29 mouse cellular contexts compared by ENCODE assay signal in genomic region chr17:8775571-8776161, GRCm38 (mm10).
DNase-seq lines count a peak whose midpoint lies in the region; ATAC-seq and TF ChIP-seq lines count a peak whose summit lies in the region.
"Had no signal": no experiment of that assay in that cellular context is flagged by ENCODE, and none has a peak within 500 bp of the region (broad histone marks: within the 10 kb centered on the region; RNA-seq: fewer than 3 reads in every experiment).

No protein-coding gene starts in this region.

- H3K4me1 ChIP-seq in forebrain, postnatal 0 days (ENCODE audit: insufficient read depth): no peaks in the 10 kb centered on the region
- no peaks in the 10 kb centered on the region for H3K4me1 ChIP-seq in forebrain, embryonic 14.5 days (ENCODE audit: control insufficient read depth, insufficient read depth, low read length)
- H3K4me1 ChIP-seq in limb, embryonic 11.5 days (ENCODE audit: control insufficient read depth, insufficient read depth, low read length): no peaks in the 10 kb centered on the region
- H3K4me1 ChIP-seq in limb, embryonic 10.5 days: no peaks in the 10 kb centered on the region
- H3K4me1 ChIP-seq: embryonic facial prominence, embryonic 13.5 days; forebrain, embryonic 10.5 days; heart, embryonic 12.5 days; intestine, embryonic 15.5 days; limb, embryonic 13.5 days; lung, embryonic 15.5 days; midbrain, embryonic 10.5 days; neural tube, embryonic 12.5 days had no signal

- TF ChIP-seq CTCF in forebrain, postnatal 0 days (IDR thresholded peaks at IDR 0.05; ENCODE audit: low read depth): no peak

- no peaks in the 10 kb centered on the region for H3K27me3 ChIP-seq in forebrain, postnatal 0 days (ENCODE audit: insufficient read depth, low read length)
- H3K27me3 ChIP-seq in forebrain, embryonic 14.5 days (replicated peaks; ENCODE audit: control insufficient read depth, insufficient read depth, low read length): no peaks in the 10 kb centered on the region
- H3K27me3 ChIP-seq in limb, embryonic 11.5 days (ENCODE audit: control insufficient read depth, insufficient read depth, low read length): no peaks in the 10 kb centered on the region
- H3K27me3 ChIP-seq in limb, embryonic 10.5 days (ENCODE audit: low read depth, poor library complexity, severe bottlenecking): no peaks in the 10 kb centered on the region
- H3K27me3 ChIP-seq: embryonic facial prominence, embryonic 13.5 days; intestine, embryonic 15.5 days; limb, embryonic 13.5 days; lung, embryonic 15.5 days; neural tube, embryonic 12.5 days had no signal

- no peaks in the 10 kb centered on the region for H3K9me3 ChIP-seq in forebrain, postnatal 0 days (ENCODE audit: low read length)
- no peaks in the 10 kb centered on the region for H3K9me3 ChIP-seq in forebrain, embryonic 14.5 days (replicated peaks; ENCODE audit: control insufficient read depth, low read length)
- H3K9me3 ChIP-seq in limb, embryonic 11.5 days (ENCODE audit: control insufficient read depth, low read length): no peaks in the 10 kb centered on the region
- H3K9me3 ChIP-seq in limb, embryonic 10.5 days (replicated peaks): no peaks in the 10 kb centered on the region
- H3K9me3 ChIP-seq: embryonic facial prominence, embryonic 13.5 days; forebrain, embryonic 10.5 days; heart, embryonic 12.5 days; intestine, embryonic 15.5 days; limb, embryonic 13.5 days; lung, embryonic 15.5 days; midbrain, embryonic 10.5 days; neural tube, embryonic 12.5 days had no signal

- no peak overlapping the region for H3K9ac ChIP-seq in forebrain, postnatal 0 days
- no peak overlapping the region for H3K9ac ChIP-seq in forebrain, embryonic 14.5 days (ENCODE audit: low read length)
- H3K9ac ChIP-seq in limb, embryonic 11.5 days (ENCODE audit: low read length): no peak overlapping the region
- H3K9ac ChIP-seq: embryonic facial prominence, embryonic 13.5 days; heart, embryonic 12.5 days; intestine, embryonic 15.5 days; limb, embryonic 13.5 days; lung, embryonic 15.5 days; neural tube, embryonic 12.5 days had no signal

- 0 out of 2 replicates have a peak, but pooled peaks have one; percentile 31 for ATAC-seq in cerebellum, adult (ENCODE audit: insufficient number of reproducible peaks, low FRiP score, low TSS enrichment)
- peak; percentile 10; the same call in 1 of the 2 replicates for ATAC-seq in forebrain, postnatal 0 days
- ATAC-seq in forebrain, embryonic 14.5 days: no peak
- ATAC-seq in limb, embryonic 11.5 days (ENCODE audit: insufficient number of reproducible peaks, low FRiP score, low TSS enrichment, low read depth): 0 out of 2 replicates have a peak, but pooled peaks have one; percentile 21
- ATAC-seq: hindbrain, embryonic 16.5 days; intestine, embryonic 15.5 days had no signal

- H3K4me3 ChIP-seq in forebrain, postnatal 0 days (ENCODE audit: low read depth, low read length): no peak overlapping the region
- H3K4me3 ChIP-seq in forebrain, embryonic 14.5 days (ENCODE audit: low read depth, low read length): no peak overlapping the region
- H3K4me3 ChIP-seq in limb, embryonic 11.5 days (ENCODE audit: low read depth, low read length): no peak overlapping the region
- H3K4me3 ChIP-seq in limb, embryonic 10.5 days: no peak overlapping the region
- H3K4me3 ChIP-seq: embryonic facial prominence, embryonic 13.5 days; forebrain, embryonic 10.5 days; heart, embryonic 12.5 days; intestine, embryonic 15.5 days; limb, embryonic 13.5 days; lung, embryonic 15.5 days; midbrain, embryonic 10.5 days; myocyte; neural tube, embryonic 12.5 days had no signal

- no peaks in the 10 kb centered on the region for H3K36me3 ChIP-seq in forebrain, postnatal 0 days (ENCODE audit: insufficient read depth)
- no peaks in the 10 kb centered on the region for H3K36me3 ChIP-seq in forebrain, embryonic 14.5 days (ENCODE audit: control insufficient read depth, insufficient read depth, low read length)
- H3K36me3 ChIP-seq in limb, embryonic 11.5 days (ENCODE audit: control insufficient read depth, insufficient read depth, low read length): no peaks in the 10 kb centered on the region
- H3K36me3 ChIP-seq in limb, embryonic 10.5 days: no peaks in the 10 kb centered on the region
- H3K36me3 ChIP-seq: embryonic facial prominence, embryonic 13.5 days; forebrain, embryonic 10.5 days; heart, embryonic 12.5 days; intestine, embryonic 15.5 days; limb, embryonic 13.5 days; lung, embryonic 15.5 days; midbrain, embryonic 10.5 days; neural tube, embryonic 12.5 days had no signal

- peak overlapping the region; percentile 45 for H3K27ac ChIP-seq in forebrain, postnatal 0 days (ENCODE audit: low read depth, low read length)
- H3K27ac ChIP-seq in forebrain, embryonic 14.5 days (ENCODE audit: low read depth, low read length): no peak overlapping the region
- H3K27ac ChIP-seq in limb, embryonic 11.5 days (replicated peaks; ENCODE audit: low read depth, low read length): no peak overlapping the region
- H3K27ac ChIP-seq in limb, embryonic 10.5 days: no peak overlapping the region
- H3K27ac ChIP-seq: embryonic facial prominence, embryonic 13.5 days; forebrain, embryonic 10.5 days; intestine, embryonic 15.5 days; limb, embryonic 13.5 days; lung, embryonic 15.5 days; midbrain, embryonic 10.5 days; neural tube, embryonic 12.5 days had no signal

- WGBS in forebrain, postnatal 0 days: 76% methylated on average over 11 of the region's 11 CpGs
- 82% methylated on average over 11 of the region's 11 CpGs for WGBS in forebrain, embryonic 14.5 days
- 83% methylated on average over 11 of the region's 11 CpGs for WGBS in limb, embryonic 11.5 days
- WGBS in limb, embryonic 10.5 days: 83% methylated on average over 11 of the region's 11 CpGs

- no peak for DNase-seq in cerebellum, adult 8-10 months
- no peak for DNase-seq in forebrain, postnatal 0 days
- no peak for DNase-seq in forebrain, embryonic 14.5 days (ENCODE audit: low spot score)
- no peak for DNase-seq in limb, embryonic 11.5 days (ENCODE audit: low spot score)
- DNase-seq in limb, embryonic 10.5 days (ENCODE audit: low spot score): no peak
- DNase-seq in kidney, postnatal 25 days: no peak
- DNase-seq: adrenal gland, postnatal 36 days; gastrocnemius, postnatal 25 days; heart, adult 18-20 months; heart, postnatal 4 days; kidney, adult 2 months; kidney, postnatal 4 days; layer of hippocampus, postnatal 36 days; right cerebral cortex, adult 18-20 months; spleen, adult 18-20 months; thymus, adult 2 months; thymus, postnatal 36 days had no signal

- no peak overlapping the region for H3K4me2 ChIP-seq in forebrain, postnatal 0 days (ENCODE audit: low read depth)
- H3K4me2 ChIP-seq in forebrain, embryonic 14.5 days (ENCODE audit: low read length): no peak overlapping the region
- H3K4me2 ChIP-seq in limb, embryonic 11.5 days (ENCODE audit: low read depth, severe bottlenecking): no peak overlapping the region
- H3K4me2 ChIP-seq: embryonic facial prominence, embryonic 13.5 days; heart, embryonic 12.5 days; intestine, embryonic 15.5 days; limb, embryonic 13.5 days; liver, embryonic 11.5 days; lung, embryonic 15.5 days; neural tube, embryonic 12.5 days had no signal
